Mouse (Mus musculus) forebrain, embryonic 15.5 days (tissue): ENCODE results near the gene Raver2. TPM values are rescaled to one million over a fixed set of nuclear protein-coding genes. Genes with fewer than 3 reads are reported as not detected.

Source experiments
- ATAC-seq: fragments of 200-750 bp; cut with Nextera tagmentation; replicated peaks from 2 replicates; pipeline ENCODE4 v1.8.0; 2017; ENCODE audit warnings: mild to moderate bottlenecking, moderate TSS enrichment, moderate library complexity
- H3K27ac ChIP-seq: fragments of 300-500 bp; sonication (generic); replicated peaks from 2 replicates; pipeline ENCODE4 v1.5.1; 2015; ENCODE audit warnings: mild to moderate bottlenecking, inconsistent platforms
- H3K27me3 ChIP-seq: fragments of 300-500 bp; sonication (generic); 2 replicates; pipeline ENCODE4 v1.6.1; 2015; ENCODE audit warnings: inconsistent platforms
- H3K36me3 ChIP-seq: fragments of 300-500 bp; sonication (generic); 2 replicates; pipeline ENCODE4 v1.6.1; 2015; ENCODE audit warnings: mild to moderate bottlenecking, inconsistent platforms
- H3K4me1 ChIP-seq: fragments of 300-500 bp; sonication (generic); 2 replicates; pipeline ENCODE4 v1.6.1; 2015; ENCODE audit warnings: inconsistent platforms
- H3K4me2 ChIP-seq: fragments of 300-500 bp; sonication (generic); replicated peaks from 2 replicates; pipeline ENCODE4 v1.6.1; 2015; ENCODE audit warnings: mild to moderate bottlenecking, inconsistent platforms
- H3K4me3 ChIP-seq: fragments of 300-500 bp; sonication (generic); 2 replicates; pipeline ENCODE4 v1.5.1; 2015; ENCODE audit warnings: mild to moderate bottlenecking, inconsistent platforms
- H3K9ac ChIP-seq: fragments of 300-500 bp; sonication (generic); replicated peaks from 2 replicates; pipeline ENCODE4 v1.6.1; 2015; ENCODE audit warnings: mild to moderate bottlenecking, inconsistent platforms
- H3K9me3 ChIP-seq: fragments of 300-500 bp; sonication (generic); 2 replicates; pipeline ENCODE4 v1.6.1; 2016; ENCODE audit warnings: inconsistent platforms
- WGBS: fragments of 180-500 bp; shearing (Covaris S2); methylation state at CpG from one replicate; pipeline ENCODE4 v1.1.7; 2015; ENCODE audit warnings: mixed read lengths; 5-methylcytosine and 5-hydroxymethylcytosine counted together
- polyA plus RNA-seq: library from polyadenylated mRNA; unstranded; fragments of >200 nt; fragmentation: Nextera tagmentation; extraction: Ambion mirVana; gene quantifications from 2 replicates; pipeline ENCODE4 v1.2.1, GENCODE M21; 2015

The Raver2 gene
- polyA plus RNA-seq, 1 experiment from 2014 or later: 4.9 TPM

GRCm38 (mm10) chr4:101135013-101135412 is 66.2 kb downstream of the Raver2 start:
- Histone ChIP-seq H3K27me3 (no peaks in the 10 kb centered on the region), H3K36me3 (no peaks in the 10 kb centered on the region), H3K4me3 (no peak overlapping the region), H3K4me2 (no peak overlapping the region), H3K9me3 (no peaks in the 10 kb centered on the region), H3K27ac (no peak overlapping the region), H3K9ac (no peak overlapping the region), H3K4me1 (no peaks in the 10 kb centered on the region)
- 84% methylated on average over 8 of the region's 8 CpGs for WGBS
- ATAC-seq: 0 out of 2 replicates have a peak, but pooled peaks have one; percentile 55

GRCm38 (mm10) chr4:101135909-101136308 is 67.1 kb downstream of the Raver2 start:
- Histone ChIP-seq H3K4me2 (no peak overlapping the region), H3K4me1 (no peaks in the 10 kb centered on the region), H3K36me3 (no peaks in the 10 kb centered on the region), H3K9me3 (no peaks in the 10 kb centered on the region), H3K9ac (no peak overlapping the region), H3K27ac (no peak overlapping the region), H3K4me3 (no peak overlapping the region), H3K27me3 (no peaks in the 10 kb centered on the region)
- WGBS: 93% methylated on average over 14 of the region's 14 CpGs
- ATAC-seq: no peak

GRCm38 (mm10) chr4:101137975-101138374 is 69.2 kb downstream of the Raver2 start:
- no peaks in the 10 kb centered on the region for H3K36me3 ChIP-seq
- H3K27me3 ChIP-seq: no peaks in the 10 kb centered on the region
- no peak overlapping the region for H3K9ac ChIP-seq
- no peaks in the 10 kb centered on the region for H3K9me3 ChIP-seq
- H3K4me3 ChIP-seq: no peak overlapping the region
- H3K4me1 ChIP-seq: no peaks in the 10 kb centered on the region
- WGBS: 79% methylated on average over 11 of the region's 11 CpGs
- H3K27ac ChIP-seq: no peak overlapping the region
- H3K4me2 ChIP-seq: no peak overlapping the region
- no peak for ATAC-seq

GRCm38 (mm10) chr4:101141768-101142167 is 73.0 kb downstream of the Raver2 start:
- H3K9me3 ChIP-seq: no peaks in the 10 kb centered on the region
- H3K4me2 ChIP-seq: no peak overlapping the region
- peaks cover 8% of the 10 kb centered on the region for H3K4me1 ChIP-seq
- no peaks in the 10 kb centered on the region for H3K27me3 ChIP-seq
- no peak for ATAC-seq
- no peak overlapping the region for H3K9ac ChIP-seq
- H3K27ac ChIP-seq: no peak overlapping the region
- H3K36me3 ChIP-seq: no peaks in the 10 kb centered on the region
- WGBS: 87% methylated on average over 5 of the region's 5 CpGs
- H3K4me3 ChIP-seq: no peak overlapping the region

GRCm38 (mm10) chr4:101143901-101144300 is 75.1 kb downstream of the Raver2 start:
- Histone ChIP-seq H3K27me3 (no peaks in the 10 kb centered on the region), H3K4me1 (peaks cover 8% of the 10 kb centered on the region), H3K4me3 (no peak overlapping the region), H3K9me3 (no peaks in the 10 kb centered on the region), H3K9ac (no peak overlapping the region), H3K27ac (no peak overlapping the region), H3K4me2 (no peak overlapping the region), H3K36me3 (no peaks in the 10 kb centered on the region)
- WGBS: 75% methylated on average over 4 of the region's 4 CpGs
- no peak for ATAC-seq

GRCm38 (mm10) chr4:101144361-101144760 is 75.6 kb downstream of the Raver2 start:
- Histone ChIP-seq H3K9me3 (no peaks in the 10 kb centered on the region), H3K36me3 (no peaks in the 10 kb centered on the region), H3K9ac (no peak overlapping the region), H3K4me3 (no peak overlapping the region), H3K4me1 (peaks cover 8% of the 10 kb centered on the region), H3K27ac (no peak overlapping the region), H3K4me2 (no peak overlapping the region), H3K27me3 (no peaks in the 10 kb centered on the region)
- WGBS: 79% methylated on average over 4 of the region's 4 CpGs
- ATAC-seq: no peak

- Histone ChIP-seq H3K27me3 (no peaks in the 10 kb centered on the region), H3K27ac (no peak overlapping the region)
These were observed 76.0 kb downstream of the Raver2 start for GRCm38 (mm10) chr4:101144790-101145189.

GRCm38 (mm10) chr4:101146047-101146745 is 77.4 kb downstream of the Raver2 start:
- no peaks in the 10 kb centered on the region for H3K9me3 ChIP-seq
- H3K27me3 ChIP-seq: no peaks in the 10 kb centered on the region
- no peak overlapping the region for H3K4me3 ChIP-seq
- 23% methylated on average over 9 of the region's 9 CpGs for WGBS
- peak overlapping the region; percentile 18; the same call in 1 of the 2 replicates for H3K9ac ChIP-seq
- peak; percentile 86 for ATAC-seq
- H3K4me2 ChIP-seq: peak overlapping the region; percentile 33
- H3K27ac ChIP-seq: no peak overlapping the region
- H3K36me3 ChIP-seq: no peaks in the 10 kb centered on the region; the same call in 1 of the 2 replicates
- peaks cover 8% of the 10 kb centered on the region for H3K4me1 ChIP-seq

More at GRCm38 (mm10) chr4:101144790-101145189, 76.0 kb downstream of the Raver2 start:
- no peak overlapping the region for H3K4me3 ChIP-seq
- H3K4me2 ChIP-seq: no peak overlapping the region
- H3K9ac ChIP-seq: no peak overlapping the region
- no peaks in the 10 kb centered on the region for H3K36me3 ChIP-seq
- H3K4me1 ChIP-seq: peaks cover 8% of the 10 kb centered on the region
- 88% methylated on average over 7 of the region's 7 CpGs for WGBS
- no peaks in the 10 kb centered on the region for H3K9me3 ChIP-seq
- ATAC-seq: no peak

GRCm38 (mm10) chr4:101146891-101147655 is 78.3 kb downstream of the Raver2 start:
- no peaks in the 10 kb centered on the region for H3K9me3 ChIP-seq
- no peak for ATAC-seq
- no peak overlapping the region for H3K4me3 ChIP-seq
- H3K4me1 ChIP-seq: peaks cover 8% of the 10 kb centered on the region
- peaks cover 3% of the 10 kb centered on the region; the same call in 1 of the 2 replicates for H3K36me3 ChIP-seq
- no peaks in the 10 kb centered on the region for H3K27me3 ChIP-seq
- 93% methylated on average over 11 of the region's 11 CpGs for WGBS
- no peak overlapping the region for H3K4me2 ChIP-seq
- no peak overlapping the region for H3K27ac ChIP-seq
- no peak overlapping the region for H3K9ac ChIP-seq

GRCm38 (mm10) chr4:101155541-101155940 is 86.8 kb downstream of the Raver2 start:
- WGBS: 81% methylated on average over 4 of the region's 4 CpGs
- H3K4me3 ChIP-seq: no peak overlapping the region
- H3K4me1 ChIP-seq: no peaks in the 10 kb centered on the region
- no peaks in the 10 kb centered on the region for H3K27me3 ChIP-seq
- ATAC-seq: no peak
- H3K9me3 ChIP-seq: no peaks in the 10 kb centered on the region
- no peak overlapping the region for H3K9ac ChIP-seq
- H3K4me2 ChIP-seq: no peak overlapping the region
- peaks cover 39% of the 10 kb centered on the region for H3K36me3 ChIP-seq
- H3K27ac ChIP-seq: no peak overlapping the region

GRCm38 (mm10) chr4:101157476-101157875 is 88.7 kb downstream of the Raver2 start:
- WGBS: 89% methylated on average over 5 of the region's 5 CpGs
- no peak overlapping the region for H3K9ac ChIP-seq
- H3K4me3 ChIP-seq: no peak overlapping the region
- H3K9me3 ChIP-seq: no peaks in the 10 kb centered on the region
- no peak for ATAC-seq
- no peak overlapping the region for H3K4me2 ChIP-seq
- no peaks in the 10 kb centered on the region for H3K27me3 ChIP-seq
- no peak overlapping the region for H3K27ac ChIP-seq
- peaks cover 33% of the 10 kb centered on the region for H3K36me3 ChIP-seq
- no peaks in the 10 kb centered on the region for H3K4me1 ChIP-seq

- Histone ChIP-seq H3K27ac (no peak overlapping the region), H3K4me1 (no peaks in the 10 kb centered on the region), H3K36me3 (peaks cover 33% of the 10 kb centered on the region), H3K27me3 (no peaks in the 10 kb centered on the region), H3K4me3 (no peak overlapping the region), H3K4me2 (no peak overlapping the region), H3K9me3 (no peaks in the 10 kb centered on the region), H3K9ac (no peak overlapping the region)
- WGBS: 88% methylated on average over 6 of the region's 6 CpGs
- no peak for ATAC-seq
These were observed 89.5 kb downstream of the Raver2 start for GRCm38 (mm10) chr4:101158282-101158681.
